Mouse (Mus musculus) cerebellum, adult 18-20 months (tissue): ENCODE data around the gene Vmn1r74.
"Not testable (repeated sequence)": the region's sequence is repeated elsewhere in the genome, so short reads cannot be mapped to it uniquely, and the experiment has no call there.

Experiments used
- DNase-seq, 2 experiments: peaks; one replicate each; pipeline ENCODE4 v3.0.0; 2021

Vmn1r74 gene

GRCm38 (mm10) chr7:11833680-11834079 lies at the start of gene Vmn1r74:
TSS of gene Vmn1r74 (plus strand) at chr7:11833980.
- DNase-seq = no peak

- no peak for DNase-seq
These were observed 20.0 kb upstream of the Vmn1r74 start for GRCm38 (mm10) chr7:11813751-11814150.

GRCm38 (mm10) chr7:11822166-11822565 lies 11.6 kb upstream of the Vmn1r74 start:
- DNase-seq = no peak

- not testable (repeated sequence) for DNase-seq
These were observed 10.5 kb upstream of the Vmn1r74 start for GRCm38 (mm10) chr7:11823246-11823645.

- no peak for DNase-seq
These were observed 40.5 kb downstream of the Vmn1r74 start, which contains the start of gene Vmn1r75 for GRCm38 (mm10) chr7:11874330-11874729. TSS of gene Vmn1r75 (plus strand) at chr7:11874630.
